ENCODE assay signal across 16 mouse cellular contexts in genomic region chr8:56439417-56439816, GRCm38 (mm10).
DNase-seq lines count a peak whose midpoint lies in the region; ATAC-seq and TF ChIP-seq lines count a peak whose summit lies in the region.
"Had no signal": no experiment of that assay in that cellular context is flagged by ENCODE, and none has a peak within 500 bp of the region (broad histone marks: within the 10 kb centered on the region; RNA-seq: fewer than 3 reads in every experiment).

No protein-coding gene starts in this region.

- no peaks in the 10 kb centered on the region for H3K79me2 ChIP-seq in C2C12 (ENCODE audit: control insufficient read depth, insufficient read depth)

- TF ChIP-seq POLR2A in thymus, adult 2 months (IDR thresholded peaks at IDR 0.05; ENCODE audit: control insufficient read depth, extremely low read depth, insufficient read depth, low read length, poor library complexity): no peak

- H3ac ChIP-seq in C2C12 (ENCODE audit: control insufficient read depth, insufficient read length, low read depth): no peak overlapping the region

- no peak overlapping the region for H3K27ac ChIP-seq in heart, embryonic 11.5 days (ENCODE audit: low read depth, low read length)
- no peak overlapping the region for H3K27ac ChIP-seq in neural tube, embryonic 15.5 days (replicated peaks)
- H3K27ac ChIP-seq in thymus, adult 2 months (ENCODE audit: control insufficient read depth, insufficient read depth, low read length): no peak overlapping the region
- H3K27ac ChIP-seq: forebrain, embryonic 15.5 days; heart, embryonic 15.5 days; macrophage; midbrain, embryonic 15.5 days had no signal

- H3K79me3 ChIP-seq in C2C12 (ENCODE audit: low read depth): no peaks in the 10 kb centered on the region

- no peaks in the 10 kb centered on the region for H3K36me3 ChIP-seq in heart, embryonic 11.5 days (ENCODE audit: control insufficient read depth, insufficient read depth, low read length)
- no peaks in the 10 kb centered on the region for H3K36me3 ChIP-seq in C2C12 (ENCODE audit: control insufficient read depth, insufficient read depth)
- H3K36me3 ChIP-seq in neural tube, embryonic 15.5 days: no peaks in the 10 kb centered on the region
- H3K36me3 ChIP-seq in thymus, adult 2 months (ENCODE audit: control insufficient read depth, insufficient read depth, low read length): no peaks in the 10 kb centered on the region
- H3K36me3 ChIP-seq: forebrain, embryonic 15.5 days; heart, embryonic 15.5 days; midbrain, embryonic 15.5 days had no signal

- no peak for TF ChIP-seq CTCF in C2C12 (IDR thresholded peaks at IDR 0.05; ENCODE audit: control insufficient read depth, insufficient read depth, insufficient read length)
- no peak for TF ChIP-seq CTCF in thymus, adult 2 months (IDR thresholded peaks at IDR 0.05; ENCODE audit: borderline replicate concordance, control insufficient read depth, extremely low read depth, insufficient read depth, low read length, poor library complexity)

- no peaks in the 10 kb centered on the region for H3K9me3 ChIP-seq in heart, embryonic 11.5 days (replicated peaks; ENCODE audit: control insufficient read depth, low read length)
- no peaks in the 10 kb centered on the region for H3K9me3 ChIP-seq in neural tube, embryonic 15.5 days (replicated peaks)
- H3K9me3 ChIP-seq: forebrain, embryonic 15.5 days; heart, embryonic 15.5 days; midbrain, embryonic 15.5 days had no signal

- H3K4me1 ChIP-seq in heart, embryonic 11.5 days (ENCODE audit: control insufficient read depth, insufficient read depth, low read length): no peaks in the 10 kb centered on the region
- no peaks in the 10 kb centered on the region for H3K4me1 ChIP-seq in neural tube, embryonic 15.5 days
- no peaks in the 10 kb centered on the region for H3K4me1 ChIP-seq in thymus, adult 2 months (replicated peaks; ENCODE audit: control insufficient read depth, insufficient read depth, low read length)
- H3K4me1 ChIP-seq: forebrain, embryonic 15.5 days; heart, embryonic 15.5 days; midbrain, embryonic 15.5 days had no signal

- H3K27me3 ChIP-seq in heart, embryonic 11.5 days (ENCODE audit: control insufficient read depth, insufficient read depth, low read length): no peaks in the 10 kb centered on the region
- no peaks in the 10 kb centered on the region for H3K27me3 ChIP-seq in C2C12 (ENCODE audit: control insufficient read depth, insufficient read depth, insufficient read length)
- no peaks in the 10 kb centered on the region for H3K27me3 ChIP-seq in neural tube, embryonic 15.5 days (replicated peaks)
- H3K27me3 ChIP-seq in thymus, adult 2 months (ENCODE audit: control insufficient read depth, insufficient read depth, low read length): no peaks in the 10 kb centered on the region
- H3K27me3 ChIP-seq: forebrain, embryonic 15.5 days; heart, embryonic 15.5 days; midbrain, embryonic 15.5 days had no signal

- no peak overlapping the region for H3K4me3 ChIP-seq in heart, embryonic 11.5 days (ENCODE audit: low read depth, low read length)
- H3K4me3 ChIP-seq in C2C12 (ENCODE audit: insufficient read depth, poor library complexity, severe bottlenecking): no peak overlapping the region
- no peak overlapping the region for H3K4me3 ChIP-seq in neural tube, embryonic 15.5 days (replicated peaks)
- H3K4me3 ChIP-seq in thymus, adult 2 months (ENCODE audit: control insufficient read depth, insufficient read depth, low read length): no peak overlapping the region
- H3K4me3 ChIP-seq: forebrain, embryonic 15.5 days; heart, embryonic 15.5 days; midbrain, embryonic 15.5 days had no signal

- DNase-seq in heart, adult 9 months (ENCODE audit: low spot score in 2 of 2): peak; percentile 3
- DNase-seq in c-Kit-positive CD71-negative TER-119-negative erythroid progenitor cells, embryonic 14.5 days (ENCODE audit: low read depth): peak; percentile 4
- DNase-seq in lung, postnatal 36 days: peak; percentile 59
- no peak for DNase-seq in thymus, adult 2 months
- no peak for DNase-seq in layer of hippocampus, postnatal 14 days (ENCODE audit: low spot score in 2 of 2)
- DNase-seq: cerebellum, adult 11-12 months; gastrocnemius, postnatal 10 days; right cerebral cortex, postnatal 25 days had no signal

- H3K4me2 ChIP-seq in heart, embryonic 11.5 days: no peak overlapping the region
- no peak overlapping the region for H3K4me2 ChIP-seq in neural tube, embryonic 15.5 days
- H3K4me2 ChIP-seq: forebrain, embryonic 15.5 days; heart, embryonic 15.5 days; midbrain, embryonic 15.5 days had no signal

- 65% methylated on average over 1 of the region's 1 CpGs for WGBS in heart, embryonic 11.5 days (ENCODE audit: insufficient replicate concordance)
- WGBS in neural tube, embryonic 15.5 days: 87% methylated on average over 1 of the region's 1 CpGs
- WGBS in thymus, adult 2 months: 74% methylated on average over 1 of the region's 1 CpGs

- no peak overlapping the region for H3K9ac ChIP-seq in heart, embryonic 11.5 days (ENCODE audit: low read depth, low read length)
- H3K9ac ChIP-seq in neural tube, embryonic 15.5 days (replicated peaks): no peak overlapping the region
- H3K9ac ChIP-seq: forebrain, embryonic 15.5 days; heart, embryonic 15.5 days; midbrain, embryonic 15.5 days had no signal

- ATAC-seq in heart, embryonic 11.5 days (replicated peaks; ENCODE audit: insufficient number of reproducible peaks, low FRiP score, low TSS enrichment): no peak
- no peak for ATAC-seq in neural tube, embryonic 15.5 days (ENCODE audit: low FRiP score)
- ATAC-seq: CD4-positive, CD25-positive, alpha-beta regulatory T cell, adult 4 months; forebrain, embryonic 15.5 days; midbrain, embryonic 15.5 days had no signal

TF ChIP-seq in C2C12, 6 proteins besides CTCF, POLR2A, EP300 and RAD21:
- TF ChIP-seq CEBPB (IDR thresholded peaks at IDR 0.05; ENCODE audit: low read depth) (peak; percentile 95), FOSL1 (IDR thresholded peaks at IDR 0.05; ENCODE audit: insufficient read depth, low read length, poor library complexity, severe bottlenecking) (no peak), USF1 (IDR thresholded peaks at IDR 0.05; ENCODE audit: low read depth) (no peak), MYOG (IDR thresholded peaks at IDR 0.05; ENCODE audit: control insufficient read depth, extremely low read depth, insufficient read length) (no peak)
TF ChIP-seq in C2C12: peak in this region for 1.

Comparison
In these comparisons a context has a peak if more than half of its experiments do, and no peak if none do; other contexts are left out.
1. DNase-seq: peak in heart, adult 9 months (2 of 2), c-Kit-positive CD71-negative TER-119-negative erythroid progenitor cells, embryonic 14.5 days (single experiment) and lung, postnatal 36 days (single experiment); none in thymus, adult 2 months (single experiment) and layer of hippocampus, postnatal 14 days (0 of 2).